Mouse (Mus musculus) retina, embryonic 14.5 days (tissue): Measurements from ENCODE around the gene Gm3646.

Source experiments
- DNase-seq: peaks from one replicate; pipeline ENCODE4 v3.0.0-alpha.2; 2015; ENCODE audit warnings: low spot score

Gene Gm3646

DNA sequence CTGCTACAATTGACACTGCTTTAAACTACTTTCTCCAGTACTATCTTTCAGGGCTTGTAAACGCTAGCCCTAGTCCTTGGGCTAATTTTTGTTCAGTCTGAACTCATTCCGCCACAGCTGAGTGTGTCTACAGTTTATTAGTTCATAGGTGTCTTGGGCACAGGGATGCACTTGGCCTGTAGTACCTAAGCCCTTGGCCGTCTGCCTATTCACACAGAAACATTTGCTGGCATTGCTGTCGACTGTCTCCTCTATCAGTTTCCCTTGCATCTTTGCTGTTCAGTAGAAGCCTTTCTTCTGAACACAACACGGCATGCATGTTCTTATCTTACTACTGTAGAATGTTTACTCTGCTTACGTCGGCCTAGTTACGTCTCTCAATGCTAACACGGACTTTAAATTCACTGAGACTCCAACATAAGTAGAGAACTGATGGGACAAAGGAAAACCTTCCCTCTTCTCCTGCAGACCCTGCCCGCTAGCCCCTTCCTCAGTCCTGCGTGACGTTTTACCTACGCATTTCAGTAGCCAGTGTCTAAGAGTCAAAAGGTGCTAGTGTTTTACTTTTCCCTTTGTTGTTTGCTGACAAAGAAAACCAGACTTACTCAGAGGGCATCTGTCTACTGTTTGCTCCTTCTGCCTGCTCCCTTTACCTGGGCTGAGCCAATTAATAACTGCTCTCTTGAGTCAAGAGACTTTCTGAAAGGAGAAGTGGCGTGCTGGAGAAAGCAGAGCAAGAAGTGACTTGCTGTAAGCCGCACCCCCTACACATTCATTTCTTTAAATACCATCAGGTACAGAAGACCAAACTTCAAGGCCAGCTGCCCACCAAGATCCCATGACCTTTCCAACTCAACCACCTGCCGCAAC, 25.8 kb downstream of the Gm3646 start:
- no peak for DNase-seq

DNA sequence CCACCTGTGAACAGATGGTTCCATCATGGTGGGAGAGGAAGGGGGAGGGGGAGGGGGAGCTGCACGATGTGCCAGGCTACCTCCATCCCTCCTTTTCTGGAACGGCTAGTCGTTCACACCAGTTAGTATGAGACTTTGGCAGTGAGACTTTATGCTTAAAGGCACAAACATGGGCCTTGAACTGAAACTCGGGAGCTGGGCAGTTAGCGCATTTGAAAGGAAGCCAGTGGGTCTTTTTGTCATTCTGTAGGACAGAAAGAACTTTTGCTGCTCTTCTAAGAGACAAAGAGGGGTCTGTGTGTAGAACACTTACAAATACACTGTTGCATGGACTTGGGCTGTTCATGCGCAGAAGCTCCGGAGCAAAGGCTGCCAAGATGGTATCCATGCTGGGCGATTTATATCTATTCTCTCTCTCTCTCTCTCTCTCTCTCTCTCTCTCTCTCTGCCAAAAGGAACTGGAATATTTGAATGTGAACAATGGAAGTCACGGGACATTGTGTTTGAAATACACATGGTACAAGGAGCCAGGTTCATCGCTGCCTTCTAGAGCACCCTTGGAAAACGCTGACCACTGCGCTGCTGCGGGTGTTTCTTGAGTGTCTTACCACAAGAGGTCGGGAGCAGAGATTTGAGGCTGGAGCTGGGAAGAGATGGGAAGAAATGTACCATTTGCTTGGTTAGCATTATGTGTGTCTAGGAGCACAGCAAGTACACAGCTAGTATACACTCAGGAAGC, 31.0 kb downstream of the Gm3646 start:
- no peak for DNase-seq

DNA sequence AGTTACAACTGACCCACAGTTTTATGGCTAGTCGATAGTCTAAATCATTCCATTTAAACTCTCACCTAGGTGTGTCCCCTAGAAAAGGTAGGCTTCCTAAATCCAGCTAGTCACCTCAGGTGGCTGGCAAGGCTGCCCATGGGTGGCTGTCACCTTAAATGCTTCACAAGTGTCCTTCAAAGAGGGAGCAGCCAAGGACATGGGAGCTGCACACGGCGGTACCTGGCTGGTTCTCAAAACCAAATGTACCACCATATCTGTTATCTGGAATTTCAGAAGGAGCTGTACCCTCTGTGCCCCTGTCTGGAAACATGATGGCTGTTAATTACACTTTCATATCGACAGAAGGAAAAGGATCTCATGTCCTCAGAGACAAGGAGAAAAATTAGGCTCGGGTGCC, 31.6 kb downstream of the Gm3646 start:
- no peak for DNase-seq

DNA sequence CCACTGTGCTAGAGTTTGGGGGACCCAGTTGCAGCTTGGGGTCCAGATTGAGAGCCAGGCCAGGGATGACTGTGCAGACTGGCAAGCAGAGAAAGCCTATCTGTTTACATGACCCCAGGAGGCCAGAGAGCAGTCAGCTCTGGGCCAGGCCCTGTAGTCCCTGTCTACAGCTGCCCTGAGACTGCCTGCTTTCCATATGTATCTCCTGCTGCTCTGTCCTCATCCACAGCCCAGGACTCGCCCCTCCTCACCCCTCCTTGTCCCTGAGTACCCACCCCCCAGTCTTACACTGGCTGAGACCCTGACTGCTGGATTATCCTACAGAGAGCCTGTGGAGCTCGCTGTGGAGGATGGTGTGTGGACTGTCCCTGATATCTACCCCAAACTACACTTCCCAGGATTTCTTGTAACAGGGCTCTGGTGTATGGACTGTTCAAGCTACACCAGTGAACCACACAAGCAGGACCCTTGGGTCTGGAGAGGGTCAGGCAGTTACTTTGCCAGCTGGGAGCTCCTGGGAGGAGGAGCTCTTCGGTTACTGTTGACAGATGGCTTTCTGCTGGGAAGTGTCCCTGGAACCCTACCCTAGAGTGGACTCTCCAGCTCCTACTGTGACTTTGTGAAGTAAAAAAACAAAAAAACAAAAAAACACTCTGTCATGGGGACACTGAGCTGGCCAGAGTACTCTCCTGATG, 32.6 kb downstream of the Gm3646 start:
- DNase-seq = no peak

DNA sequence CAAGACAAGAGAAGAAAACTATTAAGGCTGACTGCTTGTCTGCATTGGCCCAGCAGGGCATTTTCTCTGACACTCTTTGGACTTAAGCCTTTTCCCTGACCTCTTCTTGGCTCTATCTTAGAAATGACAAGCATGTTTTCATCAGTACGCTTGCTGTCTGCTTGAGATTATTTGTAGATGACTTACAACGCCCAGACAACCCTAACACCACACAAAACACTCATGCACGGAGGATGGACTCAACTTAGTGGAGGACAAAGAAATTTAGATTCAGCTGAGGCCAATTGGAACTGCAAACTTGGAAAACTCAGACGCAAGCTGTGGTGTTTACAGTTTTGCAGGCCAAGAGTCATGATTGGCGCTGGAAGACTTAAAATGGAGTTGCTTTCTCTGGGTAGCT, 34.7 kb downstream of the Gm3646 start:
- DNase-seq = no peak

DNA sequence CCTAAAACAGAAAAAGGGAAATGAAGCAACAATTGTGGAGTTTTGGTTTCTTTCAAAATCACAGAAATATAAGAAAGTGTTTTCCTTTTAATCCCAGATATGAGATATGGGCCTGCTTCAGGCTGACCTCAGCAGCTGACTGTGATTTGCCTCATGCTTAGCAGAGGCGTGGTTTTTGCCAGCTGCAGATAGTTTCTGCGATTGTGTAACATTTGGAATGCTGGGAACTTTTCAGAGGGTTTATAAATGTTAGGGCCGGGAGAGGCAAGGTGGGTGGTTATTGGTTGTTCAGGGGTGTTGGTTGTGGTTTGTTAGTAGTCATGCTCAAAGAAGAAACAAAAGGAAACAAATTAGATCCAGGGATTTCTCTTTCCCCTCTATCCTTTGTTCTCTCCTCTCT, 37.1 kb downstream of the Gm3646 start:
- DNase-seq = no peak

DNA sequence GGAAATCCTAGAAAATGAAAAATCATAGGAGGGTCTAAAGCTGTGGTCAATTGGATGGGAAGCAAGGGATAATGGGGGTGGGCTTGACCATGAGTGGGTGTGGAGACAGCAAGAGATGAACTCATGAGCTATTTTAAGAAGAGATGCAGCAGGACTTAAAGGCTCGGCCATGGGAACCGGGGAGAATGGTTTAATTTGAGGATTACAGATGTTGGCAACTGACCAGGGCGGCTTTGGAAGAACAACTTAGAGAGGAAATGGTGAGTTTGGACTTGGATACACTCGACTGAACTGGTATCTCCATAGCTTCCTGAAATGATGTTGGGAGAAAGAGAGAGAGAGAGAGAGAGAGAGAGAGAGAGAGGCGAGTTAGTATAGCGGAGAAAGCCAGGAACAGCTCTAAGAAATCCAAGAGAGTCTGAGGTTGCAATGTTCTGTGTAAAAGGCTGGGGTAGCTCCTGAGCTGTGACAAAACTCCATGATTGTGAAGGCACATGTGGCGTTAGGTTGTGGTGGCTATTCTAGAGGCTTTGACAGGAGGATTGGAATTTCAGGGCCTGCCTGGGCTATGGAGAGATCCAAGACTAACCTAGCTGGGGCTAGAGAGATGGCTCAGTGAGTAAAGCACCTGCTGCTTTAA, 39.2 kb downstream of the Gm3646 start:
- no peak for DNase-seq

DNA sequence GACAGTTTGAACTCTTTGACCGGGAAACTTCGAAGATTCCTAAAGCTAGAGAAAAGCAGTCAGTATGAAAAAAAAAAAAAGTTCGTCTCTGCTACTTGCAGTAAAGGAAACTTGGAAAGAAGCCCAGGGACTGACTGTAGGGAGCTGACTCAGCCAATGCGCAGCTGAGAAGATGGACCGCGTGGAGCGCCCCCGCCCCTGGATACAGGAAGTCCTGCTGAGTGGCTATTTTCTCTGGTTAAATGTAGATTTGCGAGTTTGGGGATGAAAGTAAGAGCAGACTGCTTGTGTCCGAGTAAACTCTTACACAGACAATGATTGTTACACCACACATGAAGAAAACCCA, 43.1 kb downstream of the Gm3646 start:
- DNase-seq = no peak

DNA sequence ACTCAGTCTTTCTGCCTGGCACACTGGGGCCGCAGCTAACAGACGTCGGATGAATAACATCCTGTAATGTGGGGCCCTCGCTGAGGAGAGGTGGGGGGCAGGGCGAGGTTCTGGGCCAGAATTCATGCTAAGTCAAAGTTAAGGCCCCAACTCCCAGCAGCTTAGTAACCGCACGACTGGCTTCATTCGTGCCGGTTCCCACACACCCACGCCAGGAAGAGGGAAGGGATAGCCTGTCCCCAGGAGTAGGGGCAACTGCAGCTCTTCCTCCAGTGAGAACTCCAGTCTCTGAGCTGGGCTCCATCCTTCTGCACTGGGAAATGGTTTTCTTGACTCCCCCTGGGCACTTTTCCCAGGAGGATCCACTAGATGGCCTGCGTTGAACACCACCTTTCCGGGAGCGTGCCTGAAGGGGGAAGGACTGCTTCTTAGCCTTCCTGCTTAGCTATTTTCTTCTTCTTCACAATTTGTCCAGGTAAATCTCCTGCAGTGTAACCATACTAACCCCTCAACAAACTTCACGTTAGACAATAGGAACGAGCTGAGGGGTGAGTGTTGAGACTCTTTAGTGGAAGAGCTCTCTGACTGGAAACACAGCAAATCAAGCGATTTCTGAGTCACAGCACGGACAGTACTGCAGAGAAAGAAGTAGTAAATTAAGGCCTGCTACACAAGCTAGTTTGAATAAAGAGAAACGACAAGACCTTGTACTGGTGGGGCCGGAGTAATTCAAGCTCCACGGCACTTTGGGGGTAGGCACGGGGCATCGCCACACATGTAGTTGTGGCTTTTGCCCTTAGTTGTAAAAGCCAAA, 43.7 kb downstream of the Gm3646 start:
- DNase-seq = peak; percentile 75

DNA sequence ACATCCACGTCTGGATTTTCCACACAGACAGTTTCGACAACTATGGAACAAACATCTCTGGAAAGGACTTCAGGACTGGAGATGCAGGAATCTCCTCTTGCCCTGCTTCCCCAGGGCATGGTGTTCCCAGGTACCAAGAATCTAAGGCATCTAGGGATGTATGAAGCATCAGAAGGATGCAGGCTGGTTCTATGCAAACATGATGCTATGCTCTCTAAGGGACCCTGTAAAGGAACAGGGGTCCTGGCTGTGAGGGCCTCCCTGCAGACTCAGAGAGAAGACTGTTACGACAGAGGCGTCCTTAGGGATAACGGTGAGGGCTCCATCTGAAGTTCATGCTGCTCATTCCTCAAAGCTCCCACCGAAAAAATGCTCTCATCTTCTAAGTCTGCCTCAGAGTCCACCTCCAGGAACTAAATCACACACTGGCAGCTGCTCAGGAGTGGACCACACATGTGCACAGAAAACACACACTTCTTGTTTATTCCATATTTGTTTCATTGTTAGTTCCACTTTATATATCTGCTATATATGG, 44.9 kb downstream of the Gm3646 start:
- no peak for DNase-seq

DNA sequence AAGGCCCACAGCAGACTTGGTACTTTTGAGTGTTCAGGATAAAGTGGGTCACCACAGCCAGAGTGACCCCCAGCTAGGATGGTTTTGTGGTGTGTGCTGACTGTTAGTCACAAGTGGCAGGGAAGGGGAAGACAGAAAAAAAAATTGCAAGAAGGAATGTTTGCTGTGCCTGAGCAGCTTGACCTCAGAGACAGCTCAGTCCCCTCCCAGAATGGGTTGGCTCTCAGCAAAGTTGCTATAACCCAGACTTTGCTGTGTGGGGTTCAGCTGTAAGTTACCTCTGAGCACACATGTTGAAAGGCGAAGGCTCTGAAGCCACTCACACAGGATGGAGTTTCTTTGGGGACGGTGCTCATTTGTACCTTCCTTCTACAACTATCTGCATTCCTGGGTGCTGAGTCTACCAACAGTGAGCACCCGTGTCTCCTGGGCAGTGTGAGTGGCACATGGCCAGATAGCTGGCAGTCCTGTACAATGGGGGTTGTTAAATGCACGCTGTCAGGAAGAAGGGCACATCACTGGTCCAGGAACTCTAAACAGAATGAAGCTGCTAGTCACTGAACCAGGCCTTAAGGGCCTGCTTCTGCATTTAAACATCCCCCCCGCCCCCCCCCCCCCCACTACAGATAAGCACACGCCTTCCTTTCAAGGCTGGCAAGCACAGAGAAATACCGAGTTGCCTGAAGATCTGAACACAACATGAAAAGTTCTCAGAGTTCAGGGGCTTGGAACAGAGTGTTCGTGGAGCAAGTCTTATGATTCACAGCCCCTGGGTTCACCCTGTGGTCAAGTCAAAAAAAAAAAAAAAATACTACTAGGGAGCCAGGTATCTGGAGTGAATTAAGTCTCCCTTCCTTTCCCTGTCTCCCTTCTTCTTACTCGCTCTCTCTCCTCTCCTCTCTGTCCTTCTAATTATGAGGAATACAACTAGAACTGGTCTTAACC, 45.6 kb downstream of the Gm3646 start:
- DNase-seq = no peak

DNA sequence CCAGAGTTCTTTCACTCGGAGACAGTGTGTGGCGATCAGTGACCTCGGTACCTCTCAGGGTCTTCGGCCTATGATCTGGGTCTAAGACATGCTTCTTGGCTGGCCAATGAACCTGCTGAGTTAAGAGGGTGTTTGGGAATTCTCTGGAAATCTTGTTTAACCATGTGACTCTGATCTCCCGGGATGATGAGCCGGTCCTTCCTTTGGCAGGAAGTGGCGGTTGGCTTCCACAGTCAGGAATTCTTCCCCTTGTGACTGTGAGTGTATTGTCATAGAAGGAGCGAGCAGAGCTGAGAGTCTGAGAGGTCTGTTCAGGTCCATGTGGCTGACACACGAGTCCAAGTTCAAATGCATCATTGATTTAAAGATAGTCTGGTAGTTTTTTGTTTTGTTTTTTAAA, 46.9 kb downstream of the Gm3646 start:
- no peak for DNase-seq

DNA sequence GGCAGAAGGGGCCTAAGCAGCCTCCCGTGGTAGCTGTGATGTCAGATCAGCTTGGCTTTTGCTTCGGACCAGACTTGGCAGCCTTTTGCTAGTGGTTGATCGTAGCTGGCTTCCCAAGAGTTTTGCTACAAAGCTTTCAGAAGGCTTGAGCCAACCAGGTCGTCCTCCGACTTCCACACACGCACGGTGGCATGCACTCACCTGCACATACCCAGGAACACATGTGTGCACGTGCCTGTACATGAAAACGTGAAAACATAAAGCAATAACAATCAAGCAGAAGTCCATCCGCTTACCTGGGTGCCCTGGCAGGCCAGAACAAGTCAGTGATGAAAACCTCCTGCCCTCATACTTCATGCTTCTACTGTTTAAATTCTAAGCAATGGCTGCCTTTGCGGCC, 48.2 kb downstream of the Gm3646 start:
- DNase-seq = no peak

DNA sequence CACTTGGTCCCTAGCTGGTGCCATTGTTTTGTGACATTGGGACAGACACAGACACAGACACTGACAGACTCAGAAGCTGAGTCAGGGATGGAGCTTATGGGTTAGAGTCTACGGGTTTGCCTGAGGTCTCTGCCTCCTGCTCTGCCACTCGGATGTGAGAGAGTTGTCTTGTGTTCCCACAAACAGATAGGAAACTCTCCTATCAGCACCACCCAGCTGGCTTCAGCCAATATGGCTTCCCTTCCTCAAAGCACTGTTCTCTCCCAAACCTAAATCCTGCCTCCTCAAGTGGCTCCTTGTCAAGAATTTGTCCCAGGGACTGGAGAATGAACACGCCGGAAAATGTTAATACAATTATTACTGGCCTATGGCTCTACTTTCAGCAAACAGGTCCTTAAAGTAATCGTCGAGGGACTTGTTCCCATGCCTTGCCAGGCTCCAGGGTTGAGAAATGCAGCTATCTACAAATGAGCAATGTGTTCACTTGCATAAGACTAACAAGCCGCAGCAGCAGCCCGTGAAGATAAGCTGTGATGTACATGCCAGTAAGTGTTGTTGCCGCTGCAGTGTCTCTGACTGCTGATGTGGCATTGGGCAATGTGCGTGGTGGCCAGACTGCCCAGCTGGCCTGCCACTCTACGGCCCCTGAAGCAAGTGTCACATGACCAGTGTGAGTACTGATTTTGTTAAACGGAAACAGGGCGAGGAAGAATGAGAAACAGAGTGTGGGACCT, 50.7 kb downstream of the Gm3646 start:
- no peak for DNase-seq
